Mouse (Mus musculus): ENCODE data around the gene Olfr801. TPM values are rescaled to one million over a fixed set of nuclear protein-coding genes. Genes with fewer than 3 reads are reported as not detected.

Gene Olfr801
- polyA plus RNA-seq, 1 experiment from 2014 or later, result not detected

DNA sequence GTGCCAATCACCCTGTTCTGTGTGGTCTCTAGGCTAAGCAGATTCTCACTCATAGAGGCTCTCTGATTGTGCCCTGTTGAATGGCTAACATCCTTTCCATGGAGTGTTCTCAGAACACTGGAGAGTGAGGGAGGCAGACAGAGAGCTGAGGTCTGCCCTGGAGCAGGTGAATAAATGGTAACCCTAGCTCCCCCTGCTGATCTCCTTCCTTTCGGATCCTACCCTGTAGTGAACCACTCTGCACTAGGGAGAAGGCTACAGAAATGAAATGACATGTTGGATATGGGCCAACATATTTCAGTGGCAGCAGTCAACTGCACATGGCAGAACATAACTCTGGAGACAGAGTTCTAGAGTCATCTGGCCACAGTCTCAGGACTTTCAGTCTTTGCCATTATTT lies 51.9 kb downstream of the Olfr801 start:
- H3K27me3 ChIP-seq (ENCODE audit: control insufficient read depth, insufficient read depth, low read length), result no peaks in the 10 kb centered on the region
- no peaks in the 10 kb centered on the region for H3K4me1 ChIP-seq (replicated peaks; ENCODE audit: control insufficient read depth, insufficient read depth, low read length)
- H3K4me2 ChIP-seq (ENCODE audit: low read depth, low read length, severe bottlenecking), result no peak overlapping the region
- H3K4me3 ChIP-seq (ENCODE audit: low read depth, low read length), result no peak overlapping the region
- H3K9ac ChIP-seq (ENCODE audit: low read length), result no peak overlapping the region
- ATAC-seq (replicated peaks; ENCODE audit: low FRiP score) (peak; percentile 65), DNase-seq (ENCODE audit: low spot score) (no peak)
- WGBS, result 20% methylated on average over 1 of the region's 1 CpGs
- H3K9me3 ChIP-seq (ENCODE audit: control insufficient read depth, low read length), result no peaks in the 10 kb centered on the region
- no peak overlapping the region for H3K27ac ChIP-seq (ENCODE audit: low read depth, low read length)
- no peaks in the 10 kb centered on the region for H3K36me3 ChIP-seq (ENCODE audit: control insufficient read depth, insufficient read depth, low read length)

Other genes with a start within 250 kb of the Olfr801 start
- gene Olfr786, start 246.6 kb downstream of the Olfr801 start, polyA plus RNA-seq (2014; fragmentation: Nextera tagmentation; extraction: Ambion mirVana), result not detected in 2 replicates
- gene Olfr787, start 212.0 kb downstream of the Olfr801 start, polyA plus RNA-seq (2014; fragmentation: Nextera tagmentation; extraction: Ambion mirVana), result not detected in 2 replicates
- gene Olfr788, start 202.9 kb downstream of the Olfr801 start, polyA plus RNA-seq (2014; fragmentation: Nextera tagmentation; extraction: Ambion mirVana), result not detected in 2 replicates
- not detected in 2 replicates for gene Olfr789, start 189.1 kb downstream of the Olfr801 start, polyA plus RNA-seq (2014; fragmentation: Nextera tagmentation; extraction: Ambion mirVana)
- gene Olfr790, start 175.4 kb downstream of the Olfr801 start, polyA plus RNA-seq (2014; fragmentation: Nextera tagmentation; extraction: Ambion mirVana), result not detected in 2 replicates
- not detected in 2 replicates for gene Olfr791, start 152.1 kb downstream of the Olfr801 start, polyA plus RNA-seq (2014; fragmentation: Nextera tagmentation; extraction: Ambion mirVana)
- not detected in 2 replicates for gene Olfr792, start 134.7 kb downstream of the Olfr801 start, polyA plus RNA-seq (2014; fragmentation: Nextera tagmentation; extraction: Ambion mirVana)
- gene Olfr794, start 106.2 kb downstream of the Olfr801 start, polyA plus RNA-seq (2014; fragmentation: Nextera tagmentation; extraction: Ambion mirVana), result not detected in 2 replicates
- gene Olfr796, start 61.3 kb downstream of the Olfr801 start, polyA plus RNA-seq (2014; fragmentation: Nextera tagmentation; extraction: Ambion mirVana), result not detected in 2 replicates
- gene Olfr798, start 45.9 kb downstream of the Olfr801 start, polyA plus RNA-seq (2014; fragmentation: Nextera tagmentation; extraction: Ambion mirVana), result not detected in 2 replicates
- not detected in 2 replicates for gene Olfr799, start 36.4 kb downstream of the Olfr801 start, polyA plus RNA-seq (2014; fragmentation: Nextera tagmentation; extraction: Ambion mirVana)
- gene Olfr800, start 16.2 kb downstream of the Olfr801 start, polyA plus RNA-seq (2014; fragmentation: Nextera tagmentation; extraction: Ambion mirVana), result not detected in 2 replicates
- gene Olfr802, start 14.3 kb upstream of the Olfr801 start, polyA plus RNA-seq (2014; fragmentation: Nextera tagmentation; extraction: Ambion mirVana), result not detected in 2 replicates
- gene Olfr803, start 20.4 kb upstream of the Olfr801 start, polyA plus RNA-seq (2014; fragmentation: Nextera tagmentation; extraction: Ambion mirVana), result not detected in 2 replicates
- gene Olfr804, start 29.3 kb upstream of the Olfr801 start, polyA plus RNA-seq (2014; fragmentation: Nextera tagmentation; extraction: Ambion mirVana), result not detected in 2 replicates
- gene Olfr805, start 55.5 kb upstream of the Olfr801 start, polyA plus RNA-seq (2014; fragmentation: Nextera tagmentation; extraction: Ambion mirVana), result not detected in 2 replicates
- gene Olfr806, start 68.1 kb upstream of the Olfr801 start, polyA plus RNA-seq (2014; fragmentation: Nextera tagmentation; extraction: Ambion mirVana), result not detected in 2 replicates
- not detected in 2 replicates for gene Olfr807, start 83.9 kb upstream of the Olfr801 start, polyA plus RNA-seq (2014; fragmentation: Nextera tagmentation; extraction: Ambion mirVana)
- gene Olfr808, start 91.6 kb upstream of the Olfr801 start, polyA plus RNA-seq (2014; fragmentation: Nextera tagmentation; extraction: Ambion mirVana), result not detected in 2 replicates
- gene Olfr809, start 100.8 kb upstream of the Olfr801 start, polyA plus RNA-seq (2014; fragmentation: Nextera tagmentation; extraction: Ambion mirVana), result not detected in 2 replicates
- gene Olfr810, start 121.1 kb upstream of the Olfr801 start, polyA plus RNA-seq (2014; fragmentation: Nextera tagmentation; extraction: Ambion mirVana), result not detected in 2 replicates
- not detected in 2 replicates for gene Olfr811, start 130.5 kb upstream of the Olfr801 start, polyA plus RNA-seq (2014; fragmentation: Nextera tagmentation; extraction: Ambion mirVana)
- not detected in 2 replicates for gene Olfr812, start 172.2 kb upstream of the Olfr801 start, polyA plus RNA-seq (2014; fragmentation: Nextera tagmentation; extraction: Ambion mirVana)
- not detected in 2 replicates for gene Olfr813, start 181.5 kb upstream of the Olfr801 start, polyA plus RNA-seq (2014; fragmentation: Nextera tagmentation; extraction: Ambion mirVana)
- gene Olfr814, start 206.0 kb upstream of the Olfr801 start, polyA plus RNA-seq (2014; fragmentation: Nextera tagmentation; extraction: Ambion mirVana), result not detected in 2 replicates
- not detected in 2 replicates for gene Olfr815, start 232.0 kb upstream of the Olfr801 start, polyA plus RNA-seq (2014; fragmentation: Nextera tagmentation; extraction: Ambion mirVana)
- not detected in 2 replicates for gene Olfr816, start 241.7 kb upstream of the Olfr801 start, polyA plus RNA-seq (2014; fragmentation: Nextera tagmentation; extraction: Ambion mirVana)

All from forebrain, embryonic 11.5 days (tissue).